Mouse (Mus musculus) cerebellum, adult 2 months (tissue): ENCODE results near the gene She. TPM values are rescaled to one million over a fixed set of nuclear protein-coding genes. Genes with fewer than 3 reads are reported as not detected.

Experiments
- DNase-seq, 2 experiments: peaks; one replicate each; pipeline ENCODE4 v3.0.0; 2021
- H3K27ac ChIP-seq: fragments of 200-500 bp; 2 replicates; pipeline ENCODE4 v1.5.1; 2012; ENCODE audit warnings: low read length, control low read depth, inconsistent platforms; ENCODE audit not compliant: insufficient read depth
- H3K27me3 ChIP-seq: fragments of 200-500 bp; 2 replicates; pipeline ENCODE4 v1.6.1; 2012; ENCODE audit warnings: inconsistent platforms, mild to moderate bottlenecking, low read length, moderate library complexity; ENCODE audit not compliant: control insufficient read depth, insufficient read depth
- H3K4me1 ChIP-seq: fragments of 200-500 bp; 2 replicates; pipeline ENCODE4 v1.6.1; 2011; ENCODE audit warnings: low read length; ENCODE audit not compliant: control insufficient read depth, insufficient read depth
- H3K4me3 ChIP-seq: fragments of 200-500 bp; replicated peaks from 2 replicates; pipeline ENCODE3; 2011; ENCODE audit warnings: mild to moderate bottlenecking, low read depth, low read length, control low read depth; ENCODE audit not compliant: insufficient read depth
- CTCF ChIP-seq: fragments of 200-500 bp; IDR thresholded peaks from 2 replicates; pipeline ENCODE4 v1.5.1; 2011; ENCODE audit warnings: low read depth, mild to moderate bottlenecking, control low read depth, low read length, moderate library complexity, borderline replicate concordance; ENCODE audit not compliant: insufficient read depth
- POLR2A ChIP-seq: fragments of 200-500 bp; IDR thresholded peaks from 2 replicates; pipeline ENCODE4 v1.6.1; 2011; ENCODE audit warnings: low read length, control low read depth, borderline replicate concordance; ENCODE audit not compliant: insufficient read depth
- WGBS: fragments of 180-500 bp; shearing (Covaris S2); methylation state at CpG from one replicate; pipeline ENCODE4 v1.1.7; 2018; 5-methylcytosine and 5-hydroxymethylcytosine counted together
- polyA plus RNA-seq: library from polyadenylated mRNA; depleted of rRNA; stranded (reverse); fragments of >200 nt; gene quantifications from 2 replicates; pipeline ENCODE4 v1.2.3, GENCODE M21; 2012; rRNA removed

The She gene
- polyA plus RNA-seq, 1 experiment, result 1.9 TPM

DNA sequence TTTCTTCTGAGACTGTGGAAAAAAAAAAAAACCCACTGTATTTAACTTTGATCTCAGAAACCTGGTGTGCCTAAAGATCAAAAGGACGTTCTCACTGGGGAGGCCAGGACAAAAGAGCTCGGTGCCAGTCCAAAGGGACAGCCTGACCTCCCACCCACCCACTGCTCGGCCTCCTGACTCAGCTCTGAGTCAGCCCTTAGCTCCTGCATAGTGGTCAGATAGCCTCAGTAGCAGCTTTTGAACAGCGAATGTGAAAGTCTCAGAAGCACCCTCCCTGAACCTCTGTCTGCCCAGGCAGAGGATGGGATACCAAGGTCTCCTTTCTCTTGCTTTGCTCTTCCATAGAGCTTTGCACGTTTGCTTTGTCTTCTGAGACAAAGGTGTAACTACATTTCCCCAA, 65.4 kb downstream of the She start:
- Histone ChIP-seq H3K4me3 (no peak overlapping the region), H3K4me1 (no peaks in the 10 kb centered on the region), H3K27ac (no peak overlapping the region), H3K27me3 (no peaks in the 10 kb centered on the region)
- DNase-seq, result no peak
- no peak for TF ChIP-seq CTCF
- TF ChIP-seq POLR2A, result no peak
- 39% methylated on average over 5 of the region's 5 CpGs for WGBS

DNA sequence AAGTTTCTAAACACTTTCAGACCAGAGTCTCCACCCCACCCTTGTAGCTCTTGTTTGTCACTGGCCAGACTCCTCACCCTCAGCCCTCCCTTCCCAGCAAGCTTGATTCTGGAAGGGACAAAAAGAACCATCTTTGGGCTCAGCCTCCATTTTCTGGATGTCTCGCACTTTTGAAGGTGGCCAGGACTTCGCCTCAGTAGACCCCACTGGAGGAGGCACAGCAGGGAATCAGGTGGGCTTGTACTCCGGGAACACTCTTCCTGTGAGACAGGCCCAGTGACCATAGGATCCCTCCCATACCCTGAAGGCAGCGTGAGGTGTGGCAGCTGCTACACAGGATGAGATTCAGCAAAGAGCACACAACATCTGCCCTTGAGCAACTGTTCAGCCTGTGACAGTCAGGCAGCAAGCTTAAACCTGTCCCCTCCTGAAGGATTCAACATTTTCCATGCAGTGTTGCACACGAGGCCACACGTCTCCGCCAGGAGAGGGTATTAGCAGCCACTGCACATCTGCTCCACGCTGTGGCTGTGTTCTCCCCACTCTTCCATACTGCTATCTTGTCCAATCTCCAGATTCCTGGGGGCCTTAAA, 66.1 kb downstream of the She start:
- Histone ChIP-seq H3K4me3 (no peak overlapping the region), H3K27ac (no peak overlapping the region), H3K4me1 (no peaks in the 10 kb centered on the region), H3K27me3 (no peaks in the 10 kb centered on the region)
- TF ChIP-seq POLR2A (no peak), CTCF (no peak)
- no peak for DNase-seq
- 61% methylated on average over 8 of the region's 8 CpGs for WGBS

DNA sequence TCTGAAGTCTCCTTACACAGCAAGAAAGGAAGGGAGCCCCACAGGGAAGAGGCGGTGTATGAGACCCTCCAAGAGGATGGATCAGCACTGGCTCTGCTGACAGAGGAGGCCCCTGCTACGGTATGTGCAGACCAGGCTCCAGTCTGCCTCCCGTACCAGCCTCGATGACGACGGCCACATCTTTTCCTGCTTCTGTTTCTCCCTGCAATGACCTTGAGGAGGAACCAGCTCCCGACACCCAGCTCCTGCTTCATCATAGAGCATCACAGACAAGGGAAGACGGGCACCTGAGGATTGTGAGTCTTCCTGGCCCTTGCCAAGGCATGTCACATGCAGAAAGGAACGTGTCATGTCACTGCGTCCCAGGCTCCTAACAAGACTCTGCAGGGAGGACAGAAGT, 66.8 kb downstream of the She start:
- no peak for DNase-seq
- WGBS, result 76% methylated on average over 10 of the region's 10 CpGs
- no peaks in the 10 kb centered on the region for H3K27me3 ChIP-seq
- H3K4me1 ChIP-seq, result no peaks in the 10 kb centered on the region
- H3K4me3 ChIP-seq, result no peak overlapping the region
- no peak overlapping the region for H3K27ac ChIP-seq
- TF ChIP-seq POLR2A, result no peak
- no peak for TF ChIP-seq CTCF

DNA sequence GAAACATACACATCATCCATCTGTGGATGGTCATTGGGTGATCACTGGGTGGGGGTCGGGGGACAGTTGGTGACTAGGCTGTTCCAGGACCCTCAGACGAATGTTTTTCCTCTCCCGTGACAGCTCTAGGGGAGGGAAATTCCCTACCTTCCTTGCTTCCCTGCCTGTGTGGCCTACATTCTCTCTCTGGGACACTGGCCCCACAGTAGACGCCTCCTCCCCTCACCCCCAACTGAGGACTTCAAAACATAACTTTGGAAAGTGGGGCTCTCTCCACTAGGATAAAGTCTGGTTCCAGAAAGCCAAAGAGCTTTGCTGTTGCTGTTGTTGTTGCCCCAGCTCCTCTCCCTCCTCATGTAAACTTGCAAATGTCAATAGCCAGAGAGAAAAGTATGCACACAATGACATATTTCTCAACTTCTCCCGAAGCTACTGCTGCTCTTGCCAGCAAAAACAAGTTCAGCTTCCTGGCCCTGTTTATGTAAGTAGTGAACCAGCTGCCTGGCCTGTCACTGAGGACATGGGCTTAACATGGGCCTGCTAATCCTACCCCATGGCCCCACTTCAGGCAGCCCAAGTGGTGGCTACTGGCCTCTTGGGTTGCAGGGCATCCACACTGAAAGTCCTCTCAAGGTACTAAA, 67.8 kb downstream of the She start:
- WGBS, result 53% methylated on average over 5 of the region's 5 CpGs
- Histone ChIP-seq H3K27ac (0 out of 2 replicates have a peak overlapping the region, but pooled peaks have one; percentile 13), H3K4me3 (no peak overlapping the region), H3K27me3 (no peaks in the 10 kb centered on the region), H3K4me1 (no peaks in the 10 kb centered on the region)
- TF ChIP-seq CTCF (no peak), POLR2A (no peak)
- DNase-seq, result no peak

DNA sequence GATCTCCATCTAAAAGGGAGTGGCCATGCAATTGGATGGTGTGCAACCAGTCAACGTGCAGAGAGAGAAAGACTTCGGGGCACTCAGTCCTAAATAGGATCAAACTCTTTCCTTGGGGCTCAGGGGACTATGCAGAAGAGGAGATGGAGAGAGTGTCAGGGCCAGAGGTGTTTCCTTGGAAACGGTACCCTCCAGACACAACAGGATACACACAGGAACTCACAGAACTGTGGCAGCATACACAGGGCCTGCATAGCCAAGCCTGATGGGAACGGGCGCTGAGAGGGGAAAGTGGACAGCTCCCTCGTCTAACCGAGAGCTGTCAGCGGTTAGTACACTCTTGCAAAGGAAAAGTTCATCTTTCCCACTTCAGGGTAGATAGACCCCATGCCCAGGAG, 68.3 kb downstream of the She start:
- Histone ChIP-seq H3K27ac (0 out of 2 replicates have a peak overlapping the region, but pooled peaks have one; percentile 13), H3K4me1 (no peaks in the 10 kb centered on the region), H3K4me3 (no peak overlapping the region), H3K27me3 (no peaks in the 10 kb centered on the region)
- 74% methylated on average over 8 of the region's 8 CpGs for WGBS
- DNase-seq, result no peak
- TF ChIP-seq CTCF (no peak), POLR2A (no peak)

DNA sequence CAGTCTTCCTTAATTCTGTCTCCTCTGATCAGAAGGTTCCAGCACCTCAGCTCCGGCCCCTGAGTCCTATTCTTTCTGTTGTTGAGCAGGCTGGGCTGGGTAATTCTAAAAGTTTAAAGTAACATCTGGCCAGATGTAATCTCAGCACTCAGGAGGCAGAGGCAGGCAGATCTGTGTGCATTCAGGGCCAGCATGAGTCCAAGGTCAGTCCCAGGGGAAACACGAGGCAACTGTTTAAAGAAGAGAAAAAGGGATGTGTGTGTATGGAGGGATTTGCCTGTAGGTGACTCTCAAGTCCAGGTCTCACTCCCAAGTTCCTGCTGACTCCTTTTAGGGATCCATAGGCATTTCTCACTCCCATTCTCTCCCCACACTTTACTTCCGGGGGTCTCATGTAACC, 76.7 kb downstream of the She start:
- Histone ChIP-seq H3K4me3 (no peak overlapping the region), H3K4me1 (no peaks in the 10 kb centered on the region), H3K27ac (no peak overlapping the region), H3K27me3 (no peaks in the 10 kb centered on the region)
- 83% methylated on average over 3 of the region's 3 CpGs for WGBS
- no peak for DNase-seq
- no peak for TF ChIP-seq CTCF
- TF ChIP-seq POLR2A, result no peak

Other genes with a start within 250 kb of the She start
- 108 and 112 TPM in 2 replicates for gene Adar, start 116.3 kb upstream of the She start, polyA plus RNA-seq
- 46.2 and 51.4 TPM in 2 replicates for gene Chrnb2, start 66.7 kb upstream of the She start, polyA plus RNA-seq
- gene Ube2q1, start 57.8 kb upstream of the She start, polyA plus RNA-seq, result 52.7 and 55.7 TPM in 2 replicates
- gene Il6ra, start 81.8 kb downstream of the She start, polyA plus RNA-seq, result 1.1 and 1.3 TPM in 2 replicates
- gene Atp8b2, start 132.1 kb downstream of the She start, polyA plus RNA-seq, result 91.9 and 97.8 TPM in 2 replicates
- gene Hax1, start 167.4 kb downstream of the She start, polyA plus RNA-seq, result 116 and 125 TPM in 2 replicates
- 112 and 116 TPM in 2 replicates for gene 4933434E20Rik, start 220.3 kb downstream of the She start, polyA plus RNA-seq
- 90.4 and 102 TPM in 2 replicates for gene Ubap2l, start 221.3 kb downstream of the She start, polyA plus RNA-seq
- gene Tpm3, start 241.3 kb downstream of the She start, polyA plus RNA-seq, result 120 and 124 TPM in 2 replicates